Mouse (Mus musculus) gastrocnemius, postnatal 10 days (tissue): Measurements from ENCODE around the gene Hbp1. TPM values are rescaled to one million over a fixed set of nuclear protein-coding genes. Genes with fewer than 3 reads are reported as not detected.

Experiments
- DNase-seq: peaks from one replicate; pipeline ENCODE4 v3.0.0; 2021; ENCODE audit warnings: mixed read lengths
- long read RNA-seq, 2 experiments: library from polyadenylated mRNA; stranded (forward); transcript quantifications; one replicate each; pipeline ENCODE4 v2.0.0; 2021
- total RNA-seq, 2 experiments: library from RNA; stranded (reverse); gene quantifications; 2 replicates each; pipeline ENCODE4 v1.2.3; 2021

Gene Hbp1
- total RNA-seq: 10 to 100 TPM; 59.2 to 63.1 TPM
- long read RNA-seq, experiment 1, transcript Hbp1-202 (11 exons, 3,142 nt): major isoform, 58 of 73 reads
- long read RNA-seq, experiment 1, partial matches to known transcripts: 10 of 73 reads
- long read RNA-seq, experiment 1, other reads (novel, unspliced or antisense): 4 of 73 reads
- long read RNA-seq, experiment 2, transcript Hbp1-202 (11 exons, 3,142 nt): major isoform, 53 of 67 reads
- long read RNA-seq, experiment 2, partial matches to known transcripts: 10 of 67 reads
- long read RNA-seq, experiment 2, other reads (novel, unspliced or antisense): 1 of 67 reads

- peak; percentile 99 for DNase-seq
Measured at GRCm38 (mm10) chr12:31949759-31950658, at the start of gene Hbp1. Gene Hbp1, minus strand, starts transcription at chr12:31950535.

- DNase-seq: no peak
Measured at GRCm38 (mm10) chr12:31998706-31999105, 48.4 kb upstream of the Hbp1 start.

GRCm38 (mm10) chr12:31997328-31997878 is 47.1 kb upstream of the Hbp1 start:
- DNase-seq: no peak

GRCm38 (mm10) chr12:31996877-31997276 is 46.5 kb upstream of the Hbp1 start:
- no peak for DNase-seq

GRCm38 (mm10) chr12:31990575-31990974 is 40.2 kb upstream of the Hbp1 start:
- DNase-seq: no peak

- DNase-seq: no peak
Measured at GRCm38 (mm10) chr12:31989726-31990125, 39.4 kb upstream of the Hbp1 start.

- DNase-seq: no peak
Measured at GRCm38 (mm10) chr12:31986463-31986862, 36.1 kb upstream of the Hbp1 start.

- no peak for DNase-seq
Measured at GRCm38 (mm10) chr12:31985738-31986137, 35.4 kb upstream of the Hbp1 start.

- no peak for DNase-seq
Measured at GRCm38 (mm10) chr12:31984664-31985063, 34.3 kb upstream of the Hbp1 start.

GRCm38 (mm10) chr12:31984206-31984605 is 33.9 kb upstream of the Hbp1 start:
- no peak for DNase-seq

GRCm38 (mm10) chr12:31983769-31984168 is 33.4 kb upstream of the Hbp1 start:
- no peak for DNase-seq

- no peak for DNase-seq
Measured at GRCm38 (mm10) chr12:31983238-31983637, 32.9 kb upstream of the Hbp1 start.

- no peak for DNase-seq
Measured at GRCm38 (mm10) chr12:31977613-31978195, 27.4 kb upstream of the Hbp1 start.

- DNase-seq: no peak
Measured at GRCm38 (mm10) chr12:31976544-31976943, 26.2 kb upstream of the Hbp1 start.

GRCm38 (mm10) chr12:31973473-31974172 is 23.3 kb upstream of the Hbp1 start:
- DNase-seq: peak; percentile 67

- no peak for DNase-seq
Measured at GRCm38 (mm10) chr12:31971547-31971946, 21.2 kb upstream of the Hbp1 start.

- no peak for DNase-seq
Measured at GRCm38 (mm10) chr12:31969111-31969510, 18.8 kb upstream of the Hbp1 start.

- no peak for DNase-seq
Measured at GRCm38 (mm10) chr12:31967536-31967935, 17.2 kb upstream of the Hbp1 start.

GRCm38 (mm10) chr12:31966405-31966804 is 16.1 kb upstream of the Hbp1 start:
- no peak for DNase-seq

GRCm38 (mm10) chr12:31965517-31966212 is 15.3 kb upstream of the Hbp1 start:
- DNase-seq: no peak

GRCm38 (mm10) chr12:31964074-31964473 is 13.7 kb upstream of the Hbp1 start:
- no peak for DNase-seq
